Mouse (Mus musculus) stomach, postnatal 0 days (tissue): Measurements from ENCODE around the gene Diaph3. TPM values are rescaled to one million over a fixed set of nuclear protein-coding genes. Genes with fewer than 3 reads are reported as not detected.

ENCODE experiments used
- ATAC-seq: fragments of 200-750 bp; cut with Nextera tagmentation; 2 replicates; pipeline ENCODE4 v1.8.0; 2017; ENCODE audit not compliant: low FRiP score, low TSS enrichment
- DNase-seq: peaks from one replicate; pipeline ENCODE4 v3.0.0-alpha.2; 2016; ENCODE audit warnings: low spot score
- H3K27ac ChIP-seq: fragments of 300-500 bp; sonication (generic); replicated peaks from 2 replicates; pipeline ENCODE4 v1.5.1; 2014; ENCODE audit warnings: mild to moderate bottlenecking, control low read depth
- H3K27me3 ChIP-seq: fragments of 300-500 bp; sonication (generic); 2 replicates; pipeline ENCODE4 v1.6.1; 2014; ENCODE audit warnings: low read length; ENCODE audit not compliant: control insufficient read depth, insufficient read depth
- H3K36me3 ChIP-seq: fragments of 300-500 bp; sonication (generic); 2 replicates; pipeline ENCODE4 v1.6.1; 2014; ENCODE audit warnings: low read length, mixed read lengths; ENCODE audit not compliant: control insufficient read depth, insufficient read depth
- H3K4me1 ChIP-seq: fragments of 300-500 bp; sonication (generic); replicated peaks from 2 replicates; pipeline ENCODE4 v1.6.1; 2014; ENCODE audit warnings: antibody characterized with exemption; ENCODE audit not compliant: control insufficient read depth, insufficient read depth
- H3K4me2 ChIP-seq: fragments of 300-500 bp; sonication (generic); replicated peaks from 2 replicates; pipeline ENCODE4 v1.6.1; 2014; ENCODE audit warnings: low read depth, mild to moderate bottlenecking, control low read depth, moderate library complexity
- H3K4me3 ChIP-seq: fragments of 300-500 bp; sonication (generic); 2 replicates; pipeline ENCODE4 v1.5.1; 2014; ENCODE audit warnings: low read depth, low read length, control low read depth
- H3K9ac ChIP-seq: fragments of 300-500 bp; sonication (generic); 2 replicates; pipeline ENCODE4 v1.6.1; 2014; ENCODE audit warnings: mild to moderate bottlenecking, low read length, control low read depth, mixed read lengths
- H3K9me3 ChIP-seq: fragments of 300-500 bp; sonication (generic); 2 replicates; pipeline ENCODE4 v1.6.1; 2016; ENCODE audit warnings: low read length; ENCODE audit not compliant: control insufficient read depth
- CTCF ChIP-seq: IDR thresholded peaks from 2 replicates; pipeline ENCODE4 v1.5.1; 2016; ENCODE audit warnings: antibody characterized with exemption, low read depth, mild to moderate bottlenecking, moderate library complexity
- EP300 ChIP-seq: optimal IDR thresholded peaks from 2 replicates; pipeline ENCODE3; 2016; ENCODE audit warnings: antibody characterized with exemption
- WGBS: fragments of 180-500 bp; shearing (Covaris S2); extraction: QIAGEN DNeasy Blood & Tissue Kit; methylation state at CpG from one replicate; pipeline ENCODE4 v1.1.7; 2014; 5-methylcytosine and 5-hydroxymethylcytosine counted together
- polyA plus RNA-seq: library from polyadenylated mRNA; unstranded; fragments of >200 nt; fragmentation: Nextera tagmentation; extraction: Ambion mirVana; gene quantifications from 2 replicates; pipeline ENCODE4 v1.2.1, GENCODE M21; 2015

The Diaph3 gene
- polyA plus RNA-seq, 1 experiment from 2014 or later = 3.5 TPM

GRCm38 (mm10) chr14:86926827-86927226 lies 214.2 kb downstream of the Diaph3 start:
- Histone ChIP-seq H3K4me3 (no peak overlapping the region), H3K36me3 (no peaks in the 10 kb centered on the region), H3K9me3 (no peaks in the 10 kb centered on the region), H3K4me1 (no peaks in the 10 kb centered on the region), H3K27me3 (no peaks in the 10 kb centered on the region), H3K27ac (no peak overlapping the region), H3K4me2 (no peak overlapping the region), H3K9ac (no peak overlapping the region)
- TF ChIP-seq CTCF (no peak), EP300 (no peak)
- ATAC-seq = no peak
- WGBS = 82% methylated on average over 7 of the region's 7 CpGs
- DNase-seq = no peak

DNA sequence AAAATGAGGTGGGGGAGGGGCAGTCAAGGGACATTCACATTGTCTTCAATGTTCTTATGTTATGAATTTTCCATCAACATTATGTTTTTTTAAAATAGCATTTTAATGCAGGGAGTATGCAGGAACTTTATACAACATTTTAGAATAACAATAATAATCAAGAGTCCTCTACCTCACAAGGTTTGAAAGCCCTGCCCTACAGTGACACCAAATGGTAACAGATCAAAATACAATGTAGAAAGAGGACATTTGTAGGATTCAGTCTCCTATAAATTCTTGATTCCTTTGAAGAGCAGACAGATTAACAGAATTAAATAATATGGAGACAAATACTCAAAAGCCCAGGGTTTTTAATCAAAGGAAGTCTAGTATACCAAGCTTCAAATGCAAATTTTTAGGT lies 242.1 kb downstream of the Diaph3 start:
- no peaks in the 10 kb centered on the region for H3K9me3 ChIP-seq
- no peak for TF ChIP-seq EP300
- peak; percentile 44 for TF ChIP-seq CTCF
- ATAC-seq (no peak), DNase-seq (no peak)
- no peak overlapping the region for H3K27ac ChIP-seq
- H3K36me3 ChIP-seq = no peaks in the 10 kb centered on the region
- no peaks in the 10 kb centered on the region for H3K27me3 ChIP-seq
- H3K4me1 ChIP-seq = no peaks in the 10 kb centered on the region
- H3K9ac ChIP-seq = no peak overlapping the region
- no peak overlapping the region for H3K4me2 ChIP-seq
- H3K4me3 ChIP-seq = no peak overlapping the region

GRCm38 (mm10) chr14:86889070-86889804 lies 251.8 kb downstream of the Diaph3 start:
- TF ChIP-seq EP300 = no peak
- no peak for TF ChIP-seq CTCF
- Histone ChIP-seq H3K9me3 (no peaks in the 10 kb centered on the region), H3K36me3 (no peaks in the 10 kb centered on the region), H3K4me1 (no peaks in the 10 kb centered on the region), H3K9ac (no peak overlapping the region), H3K4me3 (no peak overlapping the region), H3K4me2 (no peak overlapping the region), H3K27me3 (no peaks in the 10 kb centered on the region), H3K27ac (no peak overlapping the region)
- 71% methylated on average over 3 of the region's 3 CpGs for WGBS
- ATAC-seq (no peak), DNase-seq (no peak)

DNA sequence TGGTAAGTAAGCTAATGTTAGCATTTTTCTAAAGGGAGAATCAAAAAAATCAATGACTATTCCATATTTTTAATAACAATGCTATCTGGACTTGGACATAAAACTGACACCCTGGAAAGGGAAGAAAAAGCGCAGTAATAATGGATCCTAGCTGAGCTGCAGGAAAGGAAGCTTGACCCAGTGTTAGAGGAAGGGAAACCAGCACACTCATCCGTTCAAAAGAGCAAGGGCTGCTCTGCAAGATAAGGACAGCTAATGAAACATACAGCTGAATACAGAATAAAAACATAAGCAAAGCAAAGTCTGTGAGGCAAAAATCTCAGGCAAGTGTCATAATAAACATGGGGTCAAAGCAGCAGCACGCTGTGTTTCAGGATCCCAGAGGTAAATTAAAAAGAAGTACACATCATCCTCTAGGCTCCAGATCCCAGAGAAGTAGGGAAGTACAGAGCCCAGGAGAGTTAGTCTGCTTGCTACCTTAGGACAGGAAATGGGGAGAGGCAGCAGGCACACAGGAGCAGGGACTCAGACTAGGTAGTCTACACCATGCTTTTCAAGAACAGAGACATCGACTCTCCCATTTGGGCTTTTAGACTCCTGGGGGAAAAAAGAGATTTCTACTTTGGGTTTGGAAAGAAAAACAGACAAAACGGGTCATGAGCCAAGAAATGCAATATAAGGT lies 255.5 kb downstream of the Diaph3 start:
- Histone ChIP-seq H3K27me3 (no peaks in the 10 kb centered on the region), H3K9me3 (no peaks in the 10 kb centered on the region), H3K4me2 (no peak overlapping the region), H3K36me3 (no peaks in the 10 kb centered on the region), H3K4me3 (no peak overlapping the region), H3K27ac (no peak overlapping the region), H3K9ac (no peak overlapping the region), H3K4me1 (no peaks in the 10 kb centered on the region)
- DNase-seq (no peak), ATAC-seq (no peak)
- WGBS = 65% methylated on average over 5 of the region's 5 CpGs
- TF ChIP-seq CTCF (no peak), EP300 (no peak)

- DNase-seq (peak; percentile 25), ATAC-seq (no peak)
- Histone ChIP-seq H3K4me1 (no peaks in the 10 kb centered on the region), H3K4me2 (no peak overlapping the region), H3K27ac (no peak overlapping the region), H3K36me3 (no peaks in the 10 kb centered on the region), H3K4me3 (no peak overlapping the region), H3K27me3 (no peaks in the 10 kb centered on the region), H3K9ac (no peak overlapping the region), H3K9me3 (no peaks in the 10 kb centered on the region)
- TF ChIP-seq EP300 (no peak), CTCF (peak; percentile 61)
- WGBS = 91% methylated on average over 5 of the region's 5 CpGs
Measured at GRCm38 (mm10) chr14:86869536-86869935, 271.5 kb downstream of the Diaph3 start.

- ATAC-seq (no peak), DNase-seq (no peak)
- 61% methylated on average over 3 of the region's 3 CpGs for WGBS
- no peak overlapping the region for H3K27ac ChIP-seq
- no peak overlapping the region for H3K9ac ChIP-seq
- no peak overlapping the region for H3K4me2 ChIP-seq
- no peaks in the 10 kb centered on the region for H3K4me1 ChIP-seq
- H3K9me3 ChIP-seq = no peaks in the 10 kb centered on the region
- no peaks in the 10 kb centered on the region for H3K27me3 ChIP-seq
- no peak overlapping the region for H3K4me3 ChIP-seq
- TF ChIP-seq CTCF = no peak
- no peak for TF ChIP-seq EP300
- no peaks in the 10 kb centered on the region for H3K36me3 ChIP-seq
Measured at GRCm38 (mm10) chr14:86867143-86867542, 273.9 kb downstream of the Diaph3 start.
